Mouse (Mus musculus): ENCODE measurements at regions not wholly inside any gene's neighbourhood (a gene's known extent, or its start where the extent isn't known, plus 50 kb on each side); places are given as distances from the start of the nearest gene placed in this dataset.

DNA sequence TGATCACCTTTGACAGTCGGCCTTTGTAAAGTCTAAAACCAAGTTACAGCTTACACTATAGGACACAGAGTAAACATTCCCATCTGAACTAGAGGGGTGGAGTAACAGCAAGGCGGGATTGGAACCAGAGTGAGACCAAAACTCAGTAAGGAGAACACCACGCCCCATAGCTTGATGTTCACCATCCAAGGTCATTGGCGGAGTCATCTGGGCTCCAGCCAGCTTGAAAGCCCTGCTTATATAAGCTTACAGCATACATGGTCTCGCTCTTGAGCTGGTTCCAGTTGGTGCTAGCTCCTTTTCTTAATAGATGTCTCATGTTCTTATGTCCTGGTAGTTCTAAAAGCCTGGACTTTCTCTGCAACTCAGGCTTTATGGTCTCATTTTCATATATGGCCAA is 236.4 kb upstream of the Gm21798 start:
- Histone ChIP-seq H3K4me3 (no peak overlapping the region), H3K27me3 (ENCODE audit: insufficient read depth, poor library complexity, severe bottlenecking) (no peaks in the 10 kb centered on the region), H3K9me3 (no peaks in the 10 kb centered on the region), H3K4me1 (replicated peaks) (0 out of 2 replicates have a peak, but pooled peaks cover 7% of the 10 kb centered on the region), H3K27ac (no peak overlapping the region), H3K36me3 (no peaks in the 10 kb centered on the region)
- no peak for DNase-seq (ENCODE audit: low spot score)
- WGBS, result 86% methylated on average over 5 of the region's 5 CpGs

DNA sequence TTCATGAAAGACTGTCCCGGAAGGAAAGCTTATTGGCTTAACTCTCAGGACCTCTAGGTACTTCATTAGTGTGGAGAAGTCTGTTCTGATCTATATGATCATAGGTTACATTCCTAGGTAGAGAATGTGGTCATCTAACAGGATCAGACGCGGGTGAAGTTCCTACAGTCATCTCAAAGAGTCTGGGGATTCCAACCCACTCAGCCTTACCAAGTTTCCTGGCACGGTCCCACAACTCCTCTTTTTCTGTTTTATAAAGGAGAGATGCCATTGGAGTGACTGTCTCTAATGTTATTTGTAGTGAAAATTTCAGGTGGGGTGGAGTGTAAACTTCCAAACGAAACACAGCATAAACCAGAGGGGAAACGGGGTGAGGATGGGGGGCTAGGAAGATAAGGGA is 233.4 kb upstream of the Gm21798 start:
- Histone ChIP-seq H3K27ac (no peak overlapping the region), H3K9me3 (no peaks in the 10 kb centered on the region), H3K4me1 (replicated peaks) (0 out of 2 replicates have a peak, but pooled peaks cover 7% of the 10 kb centered on the region), H3K27me3 (ENCODE audit: insufficient read depth, poor library complexity, severe bottlenecking) (no peaks in the 10 kb centered on the region), H3K4me3 (no peak overlapping the region), H3K36me3 (no peaks in the 10 kb centered on the region)
- DNase-seq (ENCODE audit: low spot score), result no peak
- WGBS, result 91% methylated on average over 6 of the region's 6 CpGs

DNA sequence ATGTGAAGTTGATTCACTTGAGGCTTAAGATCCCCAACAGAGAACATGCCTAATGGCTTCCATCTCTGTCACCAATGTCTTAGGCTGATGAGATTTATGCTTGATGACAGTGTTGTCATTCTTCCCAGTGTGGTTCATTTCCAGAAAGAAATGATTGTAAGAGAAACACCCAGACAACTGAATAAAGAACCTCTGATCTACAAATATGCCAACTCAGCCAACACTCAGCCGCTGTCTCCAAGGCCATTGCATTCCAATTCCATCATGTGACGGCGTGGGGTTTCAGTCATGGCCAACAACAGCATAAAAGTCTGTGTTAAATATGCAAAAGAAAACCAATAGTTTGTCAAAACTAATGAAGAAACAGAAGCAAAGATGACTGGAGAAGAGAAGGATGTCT is 230.7 kb upstream of the Gm21798 start:
- H3K36me3 ChIP-seq, result no peaks in the 10 kb centered on the region
- no peak overlapping the region for H3K4me3 ChIP-seq
- no peak overlapping the region for H3K27ac ChIP-seq
- DNase-seq (ENCODE audit: low spot score), result no peak
- WGBS, result 91% methylated on average over 3 of the region's 3 CpGs
- H3K27me3 ChIP-seq (ENCODE audit: insufficient read depth, poor library complexity, severe bottlenecking), result no peaks in the 10 kb centered on the region
- H3K9me3 ChIP-seq, result no peaks in the 10 kb centered on the region
- H3K4me1 ChIP-seq (replicated peaks), result peaks cover 11% of the 10 kb centered on the region

DNA sequence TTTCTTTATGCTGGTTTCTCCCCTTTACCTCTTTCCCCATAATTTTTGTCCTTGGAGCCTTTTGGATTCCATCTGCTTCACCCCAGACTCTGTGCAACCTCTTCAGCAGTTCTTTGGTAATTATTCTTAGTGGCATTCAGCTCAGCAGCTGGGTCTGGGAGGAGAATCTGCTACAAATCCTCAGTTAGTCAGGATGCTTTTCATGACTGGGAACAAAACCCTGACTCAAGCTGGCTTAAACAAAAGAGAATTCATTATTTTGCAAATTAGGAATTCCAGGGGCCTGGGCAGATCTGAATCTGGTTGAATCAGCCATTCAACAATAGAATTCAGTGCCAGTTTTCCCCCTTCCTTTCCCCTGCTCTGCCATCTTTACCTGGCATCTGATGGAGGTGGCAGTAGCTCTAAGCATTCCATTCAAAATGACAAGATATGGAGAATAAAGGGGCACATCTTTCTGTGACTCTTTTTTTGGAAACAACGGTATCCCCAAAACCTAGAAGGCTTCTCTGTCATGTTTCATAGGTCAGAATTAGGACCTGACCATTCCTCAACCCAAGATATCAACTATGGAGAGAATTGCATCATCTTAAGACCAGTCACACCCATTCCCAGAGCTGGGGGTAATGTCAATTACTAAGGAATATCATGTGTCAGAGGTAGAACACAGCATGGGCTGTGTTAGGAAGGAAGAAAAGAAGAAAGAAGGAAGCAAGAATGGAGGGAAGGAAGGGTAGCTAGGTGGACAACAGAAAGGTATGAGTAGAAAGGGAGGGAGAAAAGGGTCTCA is 227.2 kb upstream of the Gm21798 start:
- Histone ChIP-seq H3K27me3 (ENCODE audit: insufficient read depth, poor library complexity, severe bottlenecking) (no peaks in the 10 kb centered on the region), H3K36me3 (no peaks in the 10 kb centered on the region), H3K9me3 (no peaks in the 10 kb centered on the region), H3K4me1 (replicated peaks) (peaks cover 11% of the 10 kb centered on the region), H3K27ac (peak overlapping the region; percentile 66), H3K4me3 (no peak overlapping the region)
- WGBS, result 61% methylated on average over 1 of the region's 1 CpGs
- DNase-seq (ENCODE audit: low spot score), result no peak

DNA sequence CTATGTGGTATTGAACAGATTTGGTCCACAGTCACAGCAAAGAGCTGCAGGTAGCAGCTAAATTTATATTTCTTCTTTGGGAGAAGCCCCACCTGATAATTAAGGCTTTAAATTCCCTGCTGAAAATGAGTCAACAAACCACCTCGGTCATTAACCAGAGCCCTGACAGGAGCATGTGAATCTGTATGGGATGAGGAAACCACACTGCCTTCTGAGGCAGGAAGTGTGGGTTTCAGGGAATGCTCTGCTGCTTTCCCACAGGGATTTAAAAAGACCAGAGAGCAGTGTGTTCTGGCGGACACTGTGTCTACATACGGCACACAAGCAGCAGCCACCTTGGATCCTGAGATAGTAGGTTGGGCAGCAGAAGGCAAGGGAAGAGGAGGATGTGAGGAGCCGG is 204.0 kb upstream of the Gm21798 start:
- Histone ChIP-seq H3K4me1 (replicated peaks) (no peaks in the 10 kb centered on the region), H3K9me3 (no peaks in the 10 kb centered on the region), H3K27me3 (ENCODE audit: insufficient read depth, poor library complexity, severe bottlenecking) (no peaks in the 10 kb centered on the region), H3K27ac (no peak overlapping the region), H3K36me3 (no peaks in the 10 kb centered on the region), H3K4me3 (no peak overlapping the region)
- WGBS, result 64% methylated on average over 4 of the region's 4 CpGs
- DNase-seq (ENCODE audit: low spot score), result no peak

DNA sequence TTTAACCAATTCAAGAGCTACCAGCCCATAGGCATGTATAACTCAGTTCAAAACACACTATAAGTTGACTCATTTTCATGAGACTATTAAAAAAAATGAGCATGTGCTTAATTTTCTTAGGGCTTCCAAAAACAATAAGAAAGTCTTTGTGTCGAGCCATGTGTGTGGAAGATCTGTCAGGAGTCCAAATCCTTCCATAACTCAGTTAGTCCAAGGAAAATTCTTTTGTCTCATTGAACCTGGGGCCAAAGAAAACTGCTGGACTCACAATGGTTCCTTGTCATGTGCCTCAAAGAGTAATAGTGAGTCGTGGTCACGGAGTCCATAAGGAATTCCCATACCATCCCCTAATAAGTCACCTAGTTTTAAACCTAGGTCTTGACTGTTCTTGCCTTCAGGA is 199.0 kb upstream of the Gm21798 start:
- Histone ChIP-seq H3K36me3 (no peaks in the 10 kb centered on the region), H3K9me3 (no peaks in the 10 kb centered on the region)

DNA sequence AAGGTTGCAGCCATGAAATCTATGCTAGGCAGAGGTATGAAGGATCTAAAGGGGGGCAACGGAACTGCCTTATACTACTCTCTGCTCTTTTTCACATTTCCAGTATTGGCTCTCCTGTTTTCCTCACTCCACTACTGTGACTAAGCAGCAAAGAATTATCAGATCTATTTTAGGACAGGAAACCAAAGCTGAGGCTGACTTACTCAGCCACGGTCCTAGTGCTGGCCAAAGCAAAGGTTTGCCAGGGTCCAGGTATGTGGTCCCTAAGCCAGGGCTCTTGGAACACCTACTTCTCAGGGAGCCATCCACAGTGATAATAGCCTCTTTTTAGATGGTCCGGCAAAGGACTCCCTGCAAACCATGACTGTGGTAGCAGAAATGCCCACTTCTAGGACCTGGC is 195.6 kb upstream of the Gm21798 start:
- no peak for DNase-seq (ENCODE audit: low spot score)
- Histone ChIP-seq H3K9me3 (no peaks in the 10 kb centered on the region), H3K4me1 (replicated peaks) (no peaks in the 10 kb centered on the region), H3K27ac (no peak overlapping the region), H3K36me3 (no peaks in the 10 kb centered on the region), H3K4me3 (no peak overlapping the region), H3K27me3 (ENCODE audit: insufficient read depth, poor library complexity, severe bottlenecking) (no peaks in the 10 kb centered on the region)
- 89% methylated on average over 3 of the region's 3 CpGs for WGBS

More for the DNA sequence above, 199.0 kb upstream of the Gm21798 start:
- WGBS, result 78% methylated on average over 3 of the region's 3 CpGs
- Histone ChIP-seq H3K4me1 (replicated peaks) (no peaks in the 10 kb centered on the region), H3K4me3 (no peak overlapping the region), H3K27me3 (ENCODE audit: insufficient read depth, poor library complexity, severe bottlenecking) (no peaks in the 10 kb centered on the region), H3K27ac (no peak overlapping the region)
- DNase-seq (ENCODE audit: low spot score), result no peak

DNA sequence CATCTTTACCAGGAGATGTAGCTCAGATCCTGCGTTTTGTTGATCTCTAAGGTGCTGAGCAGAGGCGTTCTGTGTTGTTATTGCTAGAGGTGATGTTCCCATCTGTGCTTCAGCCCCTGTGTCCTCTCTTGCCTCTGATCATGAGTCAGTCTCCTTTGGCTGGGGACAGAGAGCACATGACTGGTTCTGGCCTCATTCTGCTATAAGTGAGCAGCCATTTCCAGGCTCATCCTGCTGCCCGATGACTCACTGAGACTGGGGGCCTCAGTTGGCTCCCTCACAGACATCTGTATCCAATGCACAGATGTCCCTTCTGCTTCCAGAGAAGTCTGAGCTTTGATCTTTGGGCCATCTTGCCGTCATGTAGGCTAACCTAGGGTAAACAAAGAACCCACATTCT is 194.9 kb upstream of the Gm21798 start:
- H3K27ac ChIP-seq, result no peak overlapping the region
- no peak overlapping the region for H3K4me3 ChIP-seq
- WGBS, result 82% methylated on average over 4 of the region's 4 CpGs
- no peaks in the 10 kb centered on the region for H3K9me3 ChIP-seq
- DNase-seq (ENCODE audit: low spot score), result no peak
- no peaks in the 10 kb centered on the region for H3K36me3 ChIP-seq
- H3K27me3 ChIP-seq (ENCODE audit: insufficient read depth, poor library complexity, severe bottlenecking), result no peaks in the 10 kb centered on the region
- H3K4me1 ChIP-seq (replicated peaks), result no peaks in the 10 kb centered on the region

DNA sequence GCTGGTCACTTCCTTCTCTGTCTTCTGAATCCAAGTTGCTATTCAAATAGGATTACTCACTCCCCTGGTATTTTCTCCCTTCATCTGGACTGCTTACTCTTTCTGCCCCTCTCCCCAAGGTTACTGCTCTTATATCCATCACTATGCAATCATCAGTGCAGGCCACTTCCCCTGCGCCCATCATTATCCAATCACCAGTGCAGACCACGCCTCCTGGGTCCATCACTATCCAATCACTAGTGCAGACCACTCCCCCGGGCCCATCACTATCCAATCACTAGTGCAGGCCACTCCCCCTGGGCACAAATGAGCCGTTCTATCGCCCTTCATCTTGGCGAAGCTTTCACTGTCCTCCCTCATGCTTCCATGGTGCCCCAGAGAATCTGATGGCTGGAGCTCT is 191.1 kb upstream of the Gm21798 start:
- WGBS, result 90% methylated on average over 6 of the region's 6 CpGs
- no peaks in the 10 kb centered on the region for H3K27me3 ChIP-seq (ENCODE audit: insufficient read depth, poor library complexity, severe bottlenecking)
- DNase-seq (ENCODE audit: low spot score), result no peak
- no peaks in the 10 kb centered on the region for H3K4me1 ChIP-seq (replicated peaks)
- no peak overlapping the region for H3K4me3 ChIP-seq
- no peak overlapping the region for H3K27ac ChIP-seq
- no peaks in the 10 kb centered on the region for H3K9me3 ChIP-seq
- H3K36me3 ChIP-seq, result no peaks in the 10 kb centered on the region

DNA sequence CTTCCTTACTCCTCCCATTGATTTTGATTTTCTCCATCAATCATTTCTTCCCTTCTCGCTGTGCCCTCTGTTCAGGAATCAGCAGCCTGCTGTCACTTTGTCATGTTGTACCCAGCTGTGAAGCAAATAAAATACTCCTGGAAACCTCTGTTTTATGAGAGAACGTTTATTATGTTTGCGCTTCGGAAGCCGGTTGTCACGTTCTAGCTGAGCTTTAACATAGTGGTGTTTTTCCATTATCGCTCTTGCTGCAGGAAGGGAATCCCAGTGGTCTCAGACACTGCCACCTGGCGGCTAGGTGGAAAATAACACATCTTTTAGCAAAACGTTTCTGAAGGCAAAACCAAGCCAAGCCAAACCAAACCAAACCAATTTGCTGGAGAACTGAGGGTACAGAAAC is 190.2 kb upstream of the Gm21798 start:
- Histone ChIP-seq H3K4me3 (no peak overlapping the region), H3K27ac (no peak overlapping the region), H3K4me1 (replicated peaks) (no peaks in the 10 kb centered on the region), H3K9me3 (no peaks in the 10 kb centered on the region), H3K27me3 (ENCODE audit: insufficient read depth, poor library complexity, severe bottlenecking) (no peaks in the 10 kb centered on the region), H3K36me3 (no peaks in the 10 kb centered on the region)
- WGBS, result 28% methylated on average over 9 of the region's 9 CpGs
- DNase-seq (ENCODE audit: low spot score), result peak; percentile 67

Data from hindbrain, embryonic 10.5 days (tissue).